Mouse (Mus musculus) cerebellum, adult (tissue): ENCODE results near the gene Psenen.

Experiments
- ATAC-seq: cut with Nextera tagmentation; 2 replicates; pipeline ENCODE4 v1.9.2; 2017; ENCODE audit warnings: mild to moderate bottlenecking, moderate library complexity, mixed read lengths; ENCODE audit not compliant: insufficient number of reproducible peaks, low FRiP score, low TSS enrichment

Psenen gene

DNA sequence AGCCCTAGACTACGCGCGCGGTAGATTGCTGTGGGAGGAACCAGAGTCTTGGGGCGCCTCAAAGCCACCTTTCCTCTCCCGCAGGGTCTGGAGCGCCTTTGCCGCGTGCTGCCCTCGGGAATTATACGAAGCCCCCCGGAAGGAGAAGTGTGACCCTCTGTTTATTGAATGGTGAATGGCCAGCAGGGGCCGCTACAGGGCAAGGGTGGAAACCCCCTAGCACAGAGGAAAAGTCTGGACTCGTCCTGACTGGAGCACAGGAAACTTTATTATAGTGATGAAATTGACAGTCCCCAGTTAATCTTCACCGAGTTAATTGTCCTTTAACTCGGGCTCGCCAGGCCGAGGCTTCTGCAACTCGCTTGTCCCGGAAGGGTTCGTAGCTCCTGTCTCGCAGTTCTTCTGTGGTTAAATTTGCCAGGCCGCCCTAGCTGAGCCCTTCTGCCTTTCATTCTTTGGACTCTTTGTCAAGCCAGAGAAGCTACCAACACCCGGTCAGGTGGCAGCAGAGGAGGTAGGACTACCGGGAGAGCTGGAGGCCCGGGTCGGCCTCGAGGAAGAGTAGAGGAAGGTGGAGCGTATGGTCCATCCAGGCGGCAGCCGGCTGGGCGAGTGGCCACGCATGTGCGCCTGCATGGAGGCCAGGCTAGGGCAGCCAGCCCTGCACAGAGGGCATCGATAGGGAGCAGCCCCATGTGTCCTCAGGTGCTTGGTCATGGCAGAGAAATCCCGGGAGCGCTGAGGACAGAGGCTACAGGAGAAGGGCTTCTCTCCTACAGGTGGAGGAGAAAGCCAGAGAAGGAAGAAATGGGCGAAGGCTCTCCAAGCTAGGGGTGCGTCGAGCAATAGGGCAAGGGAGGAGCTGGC is 26.2 kb upstream of the Psenen start:
- peak; percentile 27; the same call in 1 of the 2 replicates for ATAC-seq

DNA sequence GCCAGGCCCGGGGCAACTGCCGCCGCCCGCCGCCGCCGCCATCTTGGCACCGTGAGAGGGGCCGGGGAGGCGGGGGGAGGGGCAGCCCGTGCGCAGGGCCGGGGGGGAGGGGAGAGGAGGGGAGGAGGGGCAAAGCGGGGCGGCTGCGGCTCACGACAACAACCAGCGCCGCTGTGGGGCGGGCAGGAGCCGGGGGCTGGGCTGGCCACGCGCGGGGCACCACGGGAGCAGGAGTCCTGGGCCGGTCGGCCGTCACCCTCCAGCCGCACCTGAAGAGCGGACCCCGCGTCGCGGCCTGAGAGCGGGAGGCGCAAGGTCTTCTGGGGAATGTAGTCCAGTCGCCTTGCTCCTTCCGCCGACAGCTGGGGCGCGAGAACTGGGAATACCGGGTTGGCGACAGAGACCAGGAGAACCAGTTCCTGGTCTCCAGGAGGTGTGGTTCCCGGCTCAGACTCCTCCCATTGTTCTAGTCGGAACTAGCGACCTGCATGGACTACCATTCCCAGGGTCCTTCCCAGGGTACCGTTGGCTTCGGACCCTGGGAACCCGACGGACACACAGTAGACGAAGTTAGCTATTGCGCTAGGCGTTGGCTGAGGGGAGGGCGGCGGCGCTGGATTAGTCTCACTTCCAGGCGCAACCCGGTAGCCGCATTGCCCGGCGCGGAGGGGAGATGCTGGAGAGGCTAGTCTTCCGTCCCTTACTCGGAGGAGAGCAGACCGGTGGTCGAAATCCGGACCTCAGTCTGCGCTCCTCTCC is 25.4 kb upstream of the Psenen start, which contains the start of gene Kmt2b:
Gene Kmt2b, minus strand, starts transcription at position 51 of the 759 bp plus-strand sequence.
- peak; percentile 89 for ATAC-seq

DNA sequence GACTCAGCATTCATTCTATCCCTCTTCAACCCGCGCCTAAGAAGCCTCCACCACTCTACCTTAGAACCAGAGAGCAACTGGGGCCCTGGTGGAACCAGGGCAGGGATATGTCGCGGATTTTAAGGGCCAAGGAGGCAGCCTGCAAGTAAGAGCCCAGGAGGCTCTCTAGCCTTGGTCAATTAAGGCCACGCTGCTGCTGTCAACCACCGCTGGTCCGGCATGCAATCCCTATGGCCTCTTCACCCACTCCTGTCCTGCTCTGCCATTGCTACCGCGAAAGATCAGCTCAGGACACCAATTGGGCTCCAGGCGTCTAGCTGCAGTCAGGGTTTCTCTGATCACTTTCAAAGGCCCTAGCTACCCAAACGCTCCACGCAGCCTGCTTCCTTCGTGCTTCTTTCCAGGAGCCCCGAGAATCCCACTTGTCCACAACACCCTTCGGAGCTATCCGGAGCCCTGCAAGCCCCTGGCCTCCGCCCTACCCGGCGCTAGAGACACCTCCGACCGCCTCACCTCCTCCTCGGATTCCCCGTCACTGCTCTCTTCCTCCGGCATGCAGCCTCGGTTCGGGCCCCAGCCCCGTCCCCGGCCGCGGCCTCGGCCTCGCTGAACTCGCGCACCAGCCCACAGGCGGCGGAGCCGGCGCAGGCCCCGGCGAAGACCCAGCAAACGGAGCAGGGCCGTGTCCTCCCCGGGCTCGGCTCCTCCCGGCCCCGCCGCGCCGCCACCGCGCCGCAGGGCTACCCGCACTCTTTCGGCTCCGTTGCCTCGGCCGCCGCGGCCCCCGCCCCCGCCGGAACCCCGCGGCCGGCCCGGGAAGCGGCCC is 24.6 kb upstream of the Psenen start:
- ATAC-seq, result no peak

DNA sequence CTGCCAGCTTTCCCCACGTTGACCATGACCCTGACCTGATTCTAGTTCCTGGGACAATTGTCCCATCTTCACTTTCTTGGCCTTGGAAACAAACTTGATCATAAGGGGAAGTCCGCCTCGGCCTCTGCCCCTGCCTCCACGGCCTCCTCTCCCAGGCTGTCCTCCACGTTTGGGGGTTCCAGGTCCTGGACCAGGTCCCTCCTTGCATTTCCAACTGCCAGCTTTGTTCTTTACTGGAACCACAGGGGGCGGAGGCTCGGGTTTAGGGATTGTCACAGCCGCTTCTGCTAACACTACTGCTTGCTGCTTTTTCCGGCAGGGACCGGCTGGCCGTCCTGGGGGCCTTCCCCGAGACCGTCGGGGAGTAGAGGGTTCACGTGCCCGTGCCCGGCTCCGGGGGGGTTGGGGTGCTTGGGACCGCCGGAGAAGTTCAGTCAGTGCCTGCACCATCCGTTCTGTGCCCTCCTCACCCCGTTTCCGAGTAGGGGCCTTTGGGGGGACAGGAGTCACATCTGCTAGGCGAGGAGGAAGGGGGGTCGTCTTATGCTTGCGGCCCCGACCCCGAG is 23.1 kb upstream of the Psenen start:
- ATAC-seq, result no peak

DNA sequence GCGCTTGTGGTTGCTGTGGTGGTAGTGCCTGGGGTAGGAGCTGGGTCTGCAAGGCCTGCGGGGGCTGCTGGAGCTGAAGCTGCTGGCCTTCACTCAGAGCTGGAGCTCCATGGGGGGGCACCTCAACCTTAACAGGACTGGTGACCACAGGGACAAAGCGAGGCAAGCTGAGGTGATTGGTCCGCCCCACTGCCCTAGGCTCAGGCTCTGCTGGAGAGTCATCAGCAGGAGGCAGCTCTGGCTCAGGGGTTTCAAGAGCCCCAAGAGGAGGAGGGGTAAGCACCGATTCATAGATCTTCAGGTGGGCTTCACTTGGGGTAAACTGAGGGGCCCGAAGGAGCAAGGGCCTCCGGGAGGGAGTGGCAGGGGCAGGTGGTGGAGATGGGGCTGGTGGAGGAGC is 21.7 kb upstream of the Psenen start:
- ATAC-seq, result no peak

DNA sequence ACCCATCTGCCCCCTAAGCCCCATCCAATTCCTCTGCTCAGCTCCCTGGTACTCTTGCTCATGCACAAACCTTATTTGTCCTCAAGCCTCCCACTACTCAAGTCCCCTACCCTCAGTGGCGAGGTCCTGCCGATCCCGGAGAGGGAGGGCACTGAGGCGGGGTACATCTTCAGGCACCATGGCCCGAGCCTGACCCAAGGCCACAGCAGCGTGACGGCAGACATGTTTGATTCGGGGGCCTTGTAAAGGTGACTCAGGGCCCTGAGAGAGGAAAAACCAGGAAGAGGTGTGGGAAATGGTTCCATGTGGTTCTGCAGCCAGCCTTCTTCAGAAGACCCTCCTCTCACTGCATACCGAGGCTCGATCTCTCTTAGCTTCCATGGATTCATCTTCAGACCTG is 20.9 kb upstream of the Psenen start:
- ATAC-seq, result no peak

DNA sequence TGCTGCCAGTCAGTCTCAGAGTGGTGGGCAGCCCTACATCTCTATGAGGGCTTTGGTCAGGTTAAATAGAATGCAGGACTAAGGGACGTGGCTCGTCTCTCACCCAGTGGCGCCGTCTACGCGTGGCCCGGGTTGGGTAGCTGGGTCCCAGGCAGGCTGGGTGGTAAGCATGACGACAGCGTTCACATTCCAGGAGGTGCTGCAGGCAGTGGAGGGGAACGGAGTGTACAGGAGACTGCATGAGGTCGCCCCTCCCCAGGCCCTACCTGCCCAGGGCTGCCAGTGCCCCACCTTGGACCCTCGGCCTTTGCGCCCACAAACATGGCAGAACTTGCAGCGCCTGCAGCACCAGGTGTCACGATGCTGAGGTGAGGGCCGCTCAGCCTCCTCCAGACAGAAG is 18.1 kb upstream of the Psenen start:
- no peak for ATAC-seq

DNA sequence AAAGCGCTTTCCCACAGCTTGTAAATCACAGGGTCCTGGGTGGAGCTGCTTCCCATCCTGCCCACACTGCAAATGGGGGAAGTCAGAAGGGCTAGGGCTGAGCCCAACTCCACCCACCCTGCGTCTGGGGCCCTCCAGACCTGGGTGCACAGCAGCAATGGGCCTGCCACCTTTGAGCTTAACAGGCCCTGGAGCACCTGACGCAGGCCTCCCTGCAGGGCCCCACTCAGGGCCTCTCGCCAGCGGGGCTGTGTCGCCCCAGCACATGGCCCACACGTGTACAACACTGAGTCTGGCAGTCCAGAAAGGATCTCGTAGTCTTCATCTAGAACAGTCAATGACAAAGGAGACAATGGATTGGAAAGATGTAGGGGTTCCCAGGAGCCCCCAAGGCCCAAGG is 16.5 kb upstream of the Psenen start:
- ATAC-seq, result no peak

DNA sequence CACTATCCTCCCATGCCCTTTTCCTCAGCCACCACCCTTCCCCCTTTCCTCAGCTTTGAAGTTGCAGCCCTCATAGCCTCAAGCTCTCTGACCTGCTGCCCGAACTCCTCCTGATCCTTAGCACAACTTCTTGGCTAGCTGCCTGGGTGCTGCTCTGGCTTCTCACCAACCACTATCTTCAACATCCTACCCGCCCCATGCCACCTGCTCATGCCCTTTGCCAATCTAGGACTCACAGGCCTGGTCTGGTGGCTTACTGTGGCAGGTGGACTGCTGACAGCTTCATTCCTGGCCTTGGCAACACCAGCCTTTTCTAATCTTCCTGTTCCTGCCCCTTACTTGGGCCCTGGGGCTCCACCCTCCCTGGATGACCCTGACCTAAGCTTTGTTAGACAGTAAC is 9.5 kb upstream of the Psenen start:
- no peak for ATAC-seq

DNA sequence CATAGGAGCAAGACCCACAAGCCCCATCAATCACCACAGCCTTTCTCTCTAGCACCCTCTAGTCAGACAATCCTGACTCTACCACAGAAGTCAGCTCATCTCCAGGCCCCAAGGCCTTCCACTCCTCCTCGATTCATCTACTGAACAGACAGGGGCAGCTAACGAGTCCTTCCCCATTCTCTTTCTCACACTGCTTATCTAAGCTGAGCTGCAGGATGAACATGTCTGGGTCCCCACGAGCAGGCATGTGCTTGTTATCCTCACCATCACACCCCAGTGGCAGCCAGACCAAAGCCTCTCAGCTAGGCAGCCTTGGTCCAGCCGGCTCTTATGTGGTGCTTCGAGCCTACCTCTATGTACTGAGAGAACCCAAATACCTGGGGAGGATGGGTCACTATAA is 9.0 kb upstream of the Psenen start:
- ATAC-seq, result no peak

DNA sequence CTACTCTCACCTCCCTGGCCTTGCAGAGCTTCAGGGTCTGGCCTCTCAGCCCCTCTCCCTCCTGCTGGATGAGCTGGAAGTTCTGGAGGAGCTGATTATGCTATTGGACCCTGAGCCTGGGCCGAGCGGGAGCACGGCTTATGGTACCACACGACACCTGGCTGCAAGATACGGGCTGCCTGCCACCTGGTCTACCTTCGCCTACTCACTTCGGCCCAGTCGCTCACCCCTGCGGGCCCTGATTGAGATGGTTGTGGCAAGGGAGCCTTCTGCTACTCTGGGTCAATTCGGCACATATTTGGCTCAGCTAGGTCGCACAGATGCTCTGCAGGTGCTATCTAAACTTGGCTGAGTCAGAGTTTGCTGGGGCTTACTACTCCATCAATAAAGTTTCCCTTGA is 4.1 kb upstream of the Psenen start:
- no peak for ATAC-seq

DNA sequence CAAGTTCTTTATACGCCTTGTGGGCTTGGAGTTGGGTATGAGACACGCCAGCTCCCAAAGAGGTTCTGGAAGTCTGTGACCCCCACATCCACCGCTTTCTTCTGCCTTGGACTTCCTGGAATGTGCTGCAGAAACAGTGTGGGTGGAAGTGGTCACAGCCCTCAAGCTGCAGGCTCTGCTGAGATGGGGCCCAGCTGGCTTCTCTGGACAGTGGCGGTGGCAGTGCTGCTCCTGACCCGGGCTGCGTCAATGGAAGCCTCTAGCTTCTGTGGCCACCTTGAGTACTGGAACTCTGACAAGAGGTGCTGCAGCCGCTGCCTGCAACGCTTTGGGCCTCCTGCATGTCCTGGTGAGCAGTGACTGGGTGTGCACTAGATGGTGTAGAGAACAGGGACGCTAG is 2.6 kb upstream of the Psenen start:
- no peak for ATAC-seq

DNA sequence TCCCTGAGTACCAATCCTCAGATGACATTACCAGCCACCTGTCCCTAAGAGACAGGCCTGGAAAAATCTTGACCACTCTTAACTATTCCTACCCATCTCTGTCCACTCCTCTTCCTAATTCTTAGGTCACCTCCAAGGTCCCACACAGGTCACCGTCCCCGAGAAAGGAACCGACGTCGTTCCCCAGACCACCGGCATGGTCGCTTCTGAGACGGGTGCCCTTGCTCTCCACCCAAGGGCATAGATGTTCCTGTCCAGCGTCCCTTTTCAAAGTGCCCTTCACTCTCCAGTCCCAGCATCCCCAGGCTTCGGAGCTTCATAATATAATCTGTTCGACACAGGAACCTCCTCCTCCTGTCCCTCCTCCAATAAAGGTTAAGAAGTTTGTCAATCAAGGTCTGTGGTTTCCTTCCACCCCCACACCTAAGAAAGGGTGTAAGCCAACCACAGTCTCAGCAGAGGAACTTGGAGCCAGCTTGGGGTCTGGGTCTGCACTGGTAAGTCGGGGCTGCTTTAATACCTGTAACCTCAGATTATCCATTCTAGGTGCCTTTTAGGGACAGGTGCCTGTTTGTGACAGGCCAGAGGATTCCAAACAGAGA is 1.6 kb upstream of the Psenen start, which contains the start of gene Igflr1:
Gene Igflr1, plus strand, starts transcription at position 458 of the 602 bp plus-strand sequence.
- no peak for ATAC-seq

DNA sequence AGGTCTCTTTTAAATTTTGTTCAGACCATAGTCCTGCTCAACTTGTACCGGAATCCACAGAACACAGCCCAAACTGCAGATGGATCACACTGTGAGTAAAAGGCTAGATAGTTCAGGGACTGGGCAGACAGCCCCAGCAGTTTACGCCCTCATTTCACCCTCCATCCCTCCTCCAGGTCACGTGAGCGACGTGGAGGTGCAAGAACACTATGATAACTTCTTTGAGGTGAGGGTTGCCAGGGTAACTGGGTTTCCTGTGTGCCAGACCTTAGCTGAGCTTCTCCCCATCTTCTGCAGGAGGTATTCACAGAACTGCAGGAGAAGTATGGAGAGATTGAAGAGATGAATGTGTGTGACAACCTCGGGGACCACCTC is 466 bp upstream of the Psenen start:
- no peak for ATAC-seq

DNA sequence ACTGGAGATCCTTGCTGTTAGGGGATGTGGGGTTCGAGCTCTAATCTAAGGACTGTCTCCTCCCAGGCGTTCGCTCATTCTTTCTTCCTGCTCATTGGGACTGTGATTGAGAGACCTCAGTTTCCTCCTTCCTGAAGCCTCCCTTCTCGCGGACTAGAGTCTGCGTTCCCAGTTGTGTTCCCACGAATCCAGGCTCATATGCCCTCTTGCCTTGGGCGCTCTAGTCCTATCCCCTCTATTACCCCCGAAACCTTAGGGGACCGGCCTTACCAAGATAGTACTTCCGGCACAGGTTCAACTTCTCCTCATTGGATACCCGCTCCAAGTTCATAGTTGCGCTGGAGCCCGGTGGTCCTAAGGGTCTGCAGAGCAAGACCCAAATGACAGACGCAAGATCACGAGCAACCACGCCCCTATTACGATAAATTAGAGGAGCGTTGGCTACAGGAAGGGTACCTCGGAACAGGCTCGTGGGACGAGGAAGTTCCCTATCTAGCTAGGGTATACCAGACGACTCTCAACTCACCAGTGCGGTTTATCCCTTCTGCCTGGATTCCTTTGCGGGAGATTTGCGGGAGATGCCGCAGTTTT is 806 bp downstream of the Psenen start:
- no peak for ATAC-seq

DNA sequence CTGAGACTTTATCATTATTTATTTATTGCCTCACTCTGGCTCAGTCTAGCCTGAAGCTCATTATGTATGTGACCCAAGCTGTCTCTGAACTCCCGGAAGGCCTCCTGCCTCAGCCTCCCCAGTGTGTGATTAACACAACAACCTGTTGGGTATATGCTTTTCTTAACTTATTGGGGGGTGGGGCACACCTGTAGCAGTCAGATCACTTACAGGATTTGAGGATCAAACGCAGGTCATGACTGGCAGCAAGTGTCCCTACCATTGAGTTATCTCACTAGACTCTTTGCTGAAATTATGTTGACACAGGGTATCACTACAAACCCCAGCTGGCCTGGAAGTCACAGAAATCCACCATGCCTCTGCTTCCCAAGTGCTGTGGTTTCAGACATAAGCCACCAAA is 3.1 kb downstream of the Psenen start:
- ATAC-seq, result no peak

DNA sequence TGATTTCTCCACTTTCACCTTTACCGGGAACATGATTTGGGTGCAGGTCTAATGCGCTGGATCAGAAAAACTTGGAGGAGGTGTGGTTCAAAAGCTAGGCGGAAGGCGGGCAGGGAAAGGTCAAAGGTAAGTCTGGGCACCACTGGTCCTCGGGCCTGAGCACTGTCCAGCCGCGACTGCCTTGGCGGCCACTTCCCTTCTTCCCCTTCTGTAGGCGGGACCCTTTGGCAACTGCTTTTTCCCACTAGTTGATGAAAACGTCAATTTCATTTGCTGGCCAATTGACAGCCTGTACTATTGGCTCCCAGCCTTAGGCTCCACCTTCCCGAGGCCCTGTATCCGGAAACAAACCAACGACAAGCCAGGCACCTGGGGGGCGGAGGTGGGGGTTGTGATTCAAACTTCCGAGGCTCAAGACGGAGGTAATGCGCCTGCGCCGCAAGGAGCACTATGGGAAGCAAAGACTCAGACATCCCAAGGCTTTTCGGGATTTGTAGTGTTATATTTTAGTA is 3.9 kb downstream of the Psenen start, which contains the start of gene Lin37:
Gene Lin37, minus strand, starts transcription at position 396 of the 512 bp plus-strand sequence.
- peak; percentile 79 for ATAC-seq

DNA sequence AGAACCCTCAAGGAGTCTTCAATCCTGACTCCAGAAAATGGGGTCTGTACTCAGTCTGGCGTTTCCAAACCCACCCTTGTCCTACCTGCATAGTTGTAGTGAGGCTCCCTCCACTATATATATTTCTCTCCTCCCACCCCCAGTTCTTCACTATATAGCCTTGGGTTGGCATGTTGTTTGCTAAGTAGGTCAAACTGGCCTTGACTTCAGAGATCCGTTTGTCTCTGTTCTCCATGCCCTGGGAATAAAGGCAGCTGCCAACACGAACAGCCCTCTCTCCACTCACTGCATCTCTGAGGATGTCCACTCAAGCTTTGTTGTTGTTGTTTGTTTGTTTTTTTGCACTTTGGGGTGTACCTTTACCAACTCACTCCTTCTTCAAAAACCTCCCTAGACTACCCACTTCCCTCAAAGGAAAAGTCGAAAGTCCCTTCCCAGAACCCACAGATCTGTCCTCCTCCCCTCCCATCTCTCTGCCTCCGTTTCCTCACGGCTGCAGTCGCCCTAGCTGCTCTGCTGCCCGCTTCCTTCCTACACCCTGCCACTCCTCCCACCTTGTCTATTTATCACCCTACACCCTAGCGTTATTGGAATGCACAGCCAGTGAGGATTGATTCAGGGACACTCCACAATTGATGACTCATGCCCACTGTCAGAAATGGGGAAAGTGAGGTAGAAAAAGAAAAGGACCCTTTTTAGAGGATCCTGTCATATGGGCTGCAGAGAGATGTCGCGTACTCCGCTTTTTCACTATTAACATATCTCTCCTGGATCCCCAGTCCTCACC is 4.6 kb downstream of the Psenen start:
- ATAC-seq, result no peak
